Mouse (Mus musculus): ENCODE results near the gene Ppm1a. TPM values are rescaled to one million over a fixed set of nuclear protein-coding genes. Genes with fewer than 3 reads are reported as not detected.

The Ppm1a gene
- total and polyA plus RNA-seq, 3 experiments = 111 to 119 TPM; not detected in 1

DNA sequence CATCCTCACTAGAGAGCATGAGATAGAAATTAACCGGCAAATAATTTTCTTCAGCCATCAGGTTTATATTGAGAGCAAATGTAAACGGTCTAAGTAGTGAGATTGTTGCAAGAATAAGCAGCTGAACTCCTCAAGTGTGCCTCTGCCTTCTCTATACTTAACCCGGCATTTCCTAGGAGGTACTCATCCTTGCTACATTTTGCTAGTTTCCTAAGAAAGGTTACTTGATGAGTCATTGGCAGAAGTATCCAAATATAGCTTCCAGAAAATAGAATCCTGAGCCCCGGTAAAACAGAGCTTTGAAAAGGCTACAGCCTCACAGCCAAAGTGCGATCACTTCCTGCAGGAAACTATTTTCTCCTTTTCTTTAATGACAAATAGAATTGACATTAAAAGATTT is 7.2 kb upstream of the Ppm1a start:
- TF ChIP-seq MEF2A (IDR thresholded peaks at IDR 0.05; ENCODE audit: extremely low read depth, insufficient replicate concordance, low read depth, low read length, poor library complexity, severe bottlenecking) = no peak
- TF ChIP-seq POLR2AphosphoS2 (IDR thresholded peaks at IDR 0.05; ENCODE audit: low read length) = no peak
- no peak for TF ChIP-seq JUND (IDR thresholded peaks at IDR 0.05; ENCODE audit: low read depth, low read length)
- no peak for TF ChIP-seq CTCF (IDR thresholded peaks at IDR 0.05 in 2 of 3, conservative IDR thresholded peaks at IDR 0.05 in 1 of 3; ENCODE audit: control insufficient read depth in 1 of 3, insufficient read depth in 1 of 3, low read depth in 2 of 3, low read length in 3 of 3, poor library complexity in 1 of 3, severe bottlenecking in 1 of 3)
- no peak for TF ChIP-seq USF1 (IDR thresholded peaks at IDR 0.05; ENCODE audit: low read depth, low read length)
- no peak for TF ChIP-seq SMC3 (IDR thresholded peaks at IDR 0.05; ENCODE audit: low read depth, low read length)
- TF ChIP-seq MAX (IDR thresholded peaks at IDR 0.05; ENCODE audit: low read length) = no peak
- no peak for TF ChIP-seq ETS1 (IDR thresholded peaks at IDR 0.05; ENCODE audit: low read depth, low read length)
- no peak for TF ChIP-seq E2F4 (IDR thresholded peaks at IDR 0.05; ENCODE audit: borderline replicate concordance, low read depth, low read length)
- no peak for TF ChIP-seq MAZ (IDR thresholded peaks at IDR 0.05; ENCODE audit: low read depth, low read length)
- no peak for TF ChIP-seq TAL1 (IDR thresholded peaks at IDR 0.05; ENCODE audit: low read length)
- TF ChIP-seq KAT2A (conservative IDR thresholded peaks at IDR 0.05; ENCODE audit: low read depth, low read length) = no peak
- no peak for TF ChIP-seq ELF1 (IDR thresholded peaks at IDR 0.05; ENCODE audit: low read depth, low read length)
- no peak for TF ChIP-seq POLR2AphosphoS5 (IDR thresholded peaks at IDR 0.05; ENCODE audit: borderline replicate concordance, low read depth, low read length)
- TF ChIP-seq MYC (IDR thresholded peaks at IDR 0.05; ENCODE audit: low read depth, low read length) = no peak
- TF ChIP-seq POLR2A (IDR thresholded peaks at IDR 0.05; ENCODE audit: control insufficient read depth in 1 of 2, insufficient read depth in 1 of 2, low read depth in 1 of 2, low read length in 2 of 2, poor library complexity in 1 of 2) = no peak
- no peak for TF ChIP-seq UBTF (IDR thresholded peaks at IDR 0.05; ENCODE audit: borderline replicate concordance, insufficient read depth, low read depth, low read length)
- no peak for DNase-seq (ENCODE audit: low read depth, low spot score)

DNA sequence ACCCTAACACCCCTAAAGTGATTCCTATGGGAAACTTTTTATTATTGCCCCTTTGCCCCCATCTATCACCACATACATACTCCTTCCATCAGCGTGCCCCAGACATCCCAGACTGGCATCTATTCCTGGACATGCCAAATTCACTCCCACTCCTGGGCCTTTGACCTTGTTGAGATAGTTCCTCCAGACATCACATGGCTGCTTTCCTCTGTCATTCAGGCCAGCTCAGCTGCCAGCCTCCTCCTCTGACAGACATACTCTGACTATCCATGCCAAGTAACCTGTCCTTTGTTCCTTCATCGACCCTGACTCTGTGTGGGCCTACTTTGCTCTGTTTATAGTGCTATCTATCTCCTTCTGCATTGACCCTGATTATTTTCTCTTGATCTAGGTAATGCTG is 6.6 kb upstream of the Ppm1a start:
- TF ChIP-seq SMC3 (IDR thresholded peaks at IDR 0.05; ENCODE audit: low read depth, low read length) (no peak), TBP (IDR thresholded peaks at IDR 0.05; ENCODE audit: low read depth, low read length) (no peak), USF1 (IDR thresholded peaks at IDR 0.05; ENCODE audit: low read depth, low read length) (no peak), USF2 (IDR thresholded peaks at IDR 0.05; ENCODE audit: borderline replicate concordance in 1 of 2, insufficient read depth in 1 of 2, low read depth in 1 of 2, low read length in 2 of 2) (no peak)
- Histone ChIP-seq H3K4me3 (ENCODE audit: control insufficient read depth in 1 of 2, insufficient read depth in 1 of 2, low read depth in 2 of 2, low read length in 2 of 2) (no peak overlapping the region), H3K79me2 (ENCODE audit: control insufficient read depth, insufficient read depth, low read length, poor library complexity) (no peaks in the 10 kb centered on the region), H3K4me1 (ENCODE audit: control insufficient read depth in 1 of 2, insufficient read depth in 2 of 2, low read length in 2 of 2) (peaks cover 6 to 9% of the 10 kb centered on the region in 2 experiments), H3K9me3 (replicated peaks; ENCODE audit: insufficient read depth, low read length) (no peaks in the 10 kb centered on the region), H3K9ac (ENCODE audit: control insufficient read depth, low read depth, low read length, poor library complexity, severe bottlenecking) (no peak overlapping the region), H3K27ac (ENCODE audit: control insufficient read depth, low read depth, low read length) (no peak overlapping the region), H3K36me3 (ENCODE audit: control insufficient read depth in 1 of 2, insufficient read depth in 2 of 2, low read length in 2 of 2) (peaks cover 0 to 6% of the 10 kb centered on the region in 2 experiments; a peak in 2 of 4 replicates), H3K27me3 (ENCODE audit: control insufficient read depth in 1 of 2, insufficient read depth in 2 of 2, low read length in 2 of 2) (no peaks in the 10 kb centered on the region)
- DNase-seq (ENCODE audit: low read depth, low spot score) = no peak

More for the DNA sequence above, 7.2 kb upstream of the Ppm1a start:
- no peaks in the 10 kb centered on the region; the same call in 1 of the 2 replicates for H3K79me2 ChIP-seq (ENCODE audit: control insufficient read depth, insufficient read depth, low read length, poor library complexity)
- H3K9ac ChIP-seq (ENCODE audit: control insufficient read depth, low read depth, low read length, poor library complexity, severe bottlenecking) = no peak overlapping the region
- no peaks in the 10 kb centered on the region for H3K9me3 ChIP-seq (replicated peaks; ENCODE audit: insufficient read depth, low read length)
- H3K27me3 ChIP-seq (ENCODE audit: control insufficient read depth in 1 of 2, insufficient read depth in 2 of 2, low read length in 2 of 2) = no peaks in the 10 kb centered on the region
- H3K4me1 ChIP-seq (ENCODE audit: control insufficient read depth in 1 of 2, insufficient read depth in 2 of 2, low read length in 2 of 2) = peaks cover 9 to 14% of the 10 kb centered on the region in 2 experiments
- no peak overlapping the region for H3K4me3 ChIP-seq (ENCODE audit: control insufficient read depth in 1 of 2, insufficient read depth in 1 of 2, low read depth in 2 of 2, low read length in 2 of 2)
- H3K27ac ChIP-seq (ENCODE audit: control insufficient read depth, low read depth, low read length) = no peak overlapping the region
- peaks cover 0 to 12% of the 10 kb centered on the region in 2 experiments; a peak in 2 of 4 replicates for H3K36me3 ChIP-seq (ENCODE audit: control insufficient read depth in 1 of 2, insufficient read depth in 2 of 2, low read length in 2 of 2)
